Mouse (Mus musculus): Measurements from ENCODE around the gene Gp5.

DNA sequence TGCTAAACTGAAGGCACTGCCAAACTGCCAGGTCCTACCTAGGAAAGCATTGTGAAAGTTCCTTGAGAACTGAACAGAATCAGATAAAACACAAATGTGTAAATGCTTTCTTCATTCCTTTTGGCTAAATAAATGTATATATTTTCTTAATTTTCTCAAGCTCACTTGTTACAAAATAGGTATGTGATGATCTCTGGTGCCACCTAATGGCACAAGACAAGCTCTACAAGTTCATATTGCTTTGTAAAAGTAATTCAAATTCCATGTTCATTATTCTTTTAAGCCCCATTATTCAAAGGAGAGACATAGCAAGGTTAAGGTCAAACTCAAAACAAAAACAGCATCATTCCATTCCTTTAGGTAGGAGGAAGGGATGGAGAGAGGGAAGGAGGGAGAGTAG is 3.7 kb upstream of the Gp5 start:
- TF ChIP-seq POLR2A (IDR thresholded peaks at IDR 0.05; ENCODE audit: insufficient read depth, low read length) (no peak), CTCF (IDR thresholded peaks at IDR 0.05; ENCODE audit: low read depth, low read length) (no peak), EP300 (IDR thresholded peaks at IDR 0.05; ENCODE audit: insufficient read depth, low read depth, low read length) (no peak)

All from ES-Bruce4 (cell line).